Mouse (Mus musculus) midbrain, embryonic 14.5 days (tissue): ENCODE results near the gene Teddm3. TPM values are rescaled to one million over a fixed set of nuclear protein-coding genes. Genes with fewer than 3 reads are reported as not detected.
"Not testable (repeated sequence)": the region's sequence is repeated elsewhere in the genome, so short reads cannot be mapped to it uniquely, and the experiment has no call there.

Source experiments
- ATAC-seq: fragments of 200-750 bp; cut with Nextera tagmentation; 2 replicates; pipeline ENCODE4 v1.8.0; 2017; ENCODE audit warnings: moderate number of reproducible peaks, moderate library complexity; ENCODE audit not compliant: low FRiP score, low TSS enrichment
- DNase-seq: peaks from one replicate; pipeline ENCODE4 v3.0.0-alpha.2; 2015
- H3K27ac ChIP-seq: fragments of 300-500 bp; sonication (generic); replicated peaks from 2 replicates; pipeline ENCODE4 v1.5.1; 2014; ENCODE audit warnings: mild to moderate bottlenecking, low read depth, low read length, moderate library complexity
- H3K27me3 ChIP-seq: fragments of 300-500 bp; sonication (generic); 2 replicates; pipeline ENCODE4 v1.6.1; 2014; ENCODE audit warnings: low read length, control low read depth, mixed read lengths; ENCODE audit not compliant: control insufficient read depth, insufficient read depth
- H3K36me3 ChIP-seq: fragments of 300-500 bp; sonication (generic); 2 replicates; pipeline ENCODE4 v1.6.1; 2014; ENCODE audit warnings: low read length, control low read depth; ENCODE audit not compliant: control insufficient read depth, insufficient read depth
- H3K4me1 ChIP-seq: fragments of 300-500 bp; sonication (generic); 2 replicates; pipeline ENCODE4 v1.6.1; 2014; ENCODE audit warnings: mild to moderate bottlenecking, antibody characterized with exemption, low read length, control low read depth; ENCODE audit not compliant: control insufficient read depth, insufficient read depth
- H3K4me2 ChIP-seq: fragments of 300-500 bp; sonication (generic); 2 replicates; pipeline ENCODE4 v1.6.1; 2014; ENCODE audit warnings: mild to moderate bottlenecking, low read length, moderate library complexity
- H3K4me3 ChIP-seq: fragments of 300-500 bp; sonication (generic); replicated peaks from 2 replicates; pipeline ENCODE4 v1.5.1; 2014; ENCODE audit warnings: low read depth, low read length
- H3K9ac ChIP-seq: fragments of 300-500 bp; sonication (generic); replicated peaks from 2 replicates; pipeline ENCODE4 v1.6.1; 2014; ENCODE audit warnings: mild to moderate bottlenecking, low read length, moderate library complexity
- H3K9me3 ChIP-seq: fragments of 300-500 bp; sonication (generic); 2 replicates; pipeline ENCODE4 v1.6.1; 2016; ENCODE audit warnings: low read length, control low read depth, mixed read lengths; ENCODE audit not compliant: control insufficient read depth
- WGBS: fragments of 180-500 bp; shearing (Covaris S2); extraction: QIAGEN DNeasy Blood & Tissue Kit; methylation state at CpG from one replicate; pipeline ENCODE4 v1.1.7; 2014; 5-methylcytosine and 5-hydroxymethylcytosine counted together
- polyA plus RNA-seq: library from polyadenylated mRNA; unstranded; fragments of >200 nt; fragmentation: Nextera tagmentation; extraction: Ambion mirVana; gene quantifications from 2 replicates; pipeline ENCODE4 v1.2.1, GENCODE M21; 2014

Gene Teddm3
- polyA plus RNA-seq, 1 experiment from 2014 or later, result not detected

GRCm38 (mm10) chr16:21165343-21166220 lies 11.8 kb upstream of the Teddm3 start:
- not testable (repeated sequence) for H3K27ac ChIP-seq, H3K9ac ChIP-seq, H3K27me3 ChIP-seq, H3K4me1 ChIP-seq, H3K9me3 ChIP-seq, H3K4me2 ChIP-seq, H3K4me3 ChIP-seq, H3K36me3 ChIP-seq
- peak; percentile 74 for ATAC-seq
- 16% methylated on average over 16 of the region's 19 CpGs for WGBS
- peak; percentile 24 for DNase-seq

- not testable (repeated sequence) for H3K9me3 ChIP-seq, H3K4me2 ChIP-seq, DNase-seq, H3K4me3 ChIP-seq, H3K9ac ChIP-seq, ATAC-seq, H3K27me3 ChIP-seq, H3K27ac ChIP-seq, H3K4me1 ChIP-seq, H3K36me3 ChIP-seq
- 98% methylated on average over 3 of the region's 3 CpGs for WGBS
These were observed 9.6 kb upstream of the Teddm3 start for GRCm38 (mm10) chr16:21163423-21163822.

GRCm38 (mm10) chr16:21159226-21159625 lies 5.4 kb upstream of the Teddm3 start:
- not testable (repeated sequence) for H3K27me3 ChIP-seq, H3K27ac ChIP-seq, H3K9me3 ChIP-seq, H3K9ac ChIP-seq, ATAC-seq, H3K4me2 ChIP-seq, H3K4me1 ChIP-seq, H3K4me3 ChIP-seq, DNase-seq, H3K36me3 ChIP-seq
- 93% methylated on average over 1 of the region's 1 CpGs for WGBS

GRCm38 (mm10) chr16:21156261-21156660 lies 2.5 kb upstream of the Teddm3 start:
- H3K27me3 ChIP-seq, DNase-seq, H3K9ac ChIP-seq, H3K27ac ChIP-seq, ATAC-seq, H3K9me3 ChIP-seq, H3K4me2 ChIP-seq, H3K4me1 ChIP-seq, H3K4me3 ChIP-seq, H3K36me3 ChIP-seq: not testable (repeated sequence)

- no peak overlapping the region for H3K4me2 ChIP-seq
- DNase-seq, result no peak
- H3K36me3 ChIP-seq, result no peaks in the 10 kb centered on the region
- no peaks in the 10 kb centered on the region for H3K4me1 ChIP-seq
- H3K27ac ChIP-seq, result no peak overlapping the region
- H3K9ac ChIP-seq, result no peak overlapping the region
- WGBS, result 73% methylated on average over 4 of the region's 4 CpGs
- no peaks in the 10 kb centered on the region for H3K27me3 ChIP-seq
- no peaks in the 10 kb centered on the region for H3K9me3 ChIP-seq
- H3K4me3 ChIP-seq, result no peak overlapping the region
- no peak for ATAC-seq
These were observed 2.0 kb downstream of the Teddm3 start for GRCm38 (mm10) chr16:21151564-21152361.

- no peak overlapping the region for H3K27ac ChIP-seq
- no peak overlapping the region for H3K4me2 ChIP-seq
- H3K27me3 ChIP-seq, result no peaks in the 10 kb centered on the region
- no peaks in the 10 kb centered on the region for H3K9me3 ChIP-seq
- H3K9ac ChIP-seq, result no peak overlapping the region
- no peaks in the 10 kb centered on the region for H3K36me3 ChIP-seq
- H3K4me3 ChIP-seq, result no peak overlapping the region
- H3K4me1 ChIP-seq, result no peaks in the 10 kb centered on the region
- ATAC-seq, result no peak
- DNase-seq, result no peak
These were observed 3.9 kb downstream of the Teddm3 start for GRCm38 (mm10) chr16:21149896-21150295.

- not testable (repeated sequence) for H3K27ac ChIP-seq, H3K4me3 ChIP-seq, H3K36me3 ChIP-seq, DNase-seq, H3K9ac ChIP-seq, H3K4me2 ChIP-seq, ATAC-seq, H3K27me3 ChIP-seq, H3K9me3 ChIP-seq, H3K4me1 ChIP-seq
- WGBS, result 85% methylated on average over 1 of the region's 1 CpGs
These were observed 5.3 kb downstream of the Teddm3 start for GRCm38 (mm10) chr16:21148451-21148850.

- DNase-seq (no peak), ATAC-seq (no peak)
- no peaks in the 10 kb centered on the region for H3K4me1 ChIP-seq
- WGBS, result 52% methylated on average over 1 of the region's 1 CpGs
- no peak overlapping the region for H3K27ac ChIP-seq
- no peak overlapping the region for H3K9ac ChIP-seq
- H3K36me3 ChIP-seq, result no peaks in the 10 kb centered on the region
- H3K4me2 ChIP-seq, result no peak overlapping the region
- H3K4me3 ChIP-seq, result no peak overlapping the region
- H3K9me3 ChIP-seq, result no peaks in the 10 kb centered on the region
- no peaks in the 10 kb centered on the region for H3K27me3 ChIP-seq
These were observed 17.3 kb downstream of the Teddm3 start for GRCm38 (mm10) chr16:21136312-21137083.
